Comparison of ENCODE assay signal across 8 mouse cellular contexts in the genomic region with DNA sequence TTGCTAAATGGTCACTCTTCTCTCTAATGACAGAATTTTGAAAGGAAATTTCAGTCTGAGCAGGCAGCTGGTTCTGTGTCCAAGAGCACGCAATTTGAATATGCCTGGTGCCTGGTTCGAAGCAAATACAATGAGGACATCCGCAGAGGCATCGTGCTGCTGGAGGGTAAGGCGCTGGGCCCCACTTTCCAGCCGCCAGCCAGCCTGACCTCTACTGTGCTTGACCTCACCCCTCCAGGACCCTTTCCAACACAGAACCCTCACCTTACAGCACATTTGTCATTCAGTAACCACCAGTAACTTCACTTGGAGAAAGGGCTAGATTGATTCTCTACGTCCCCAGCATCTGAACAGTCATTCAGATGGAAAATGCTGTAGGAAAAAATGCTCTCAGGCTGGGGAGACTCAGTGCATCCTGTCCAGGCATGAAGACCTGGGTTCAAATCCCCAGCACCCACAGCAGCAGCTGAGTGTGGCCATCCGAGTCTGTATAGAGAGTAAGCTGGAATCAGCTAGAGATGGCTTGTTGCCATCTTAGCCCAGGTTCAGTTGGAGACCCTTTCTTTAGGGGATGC. TPM values are rescaled to one million over a fixed set of nuclear protein-coding genes. Genes with fewer than 3 reads are reported as not detected.
DNase-seq lines count a peak whose midpoint lies in the region; ATAC-seq and TF ChIP-seq lines count a peak whose summit lies in the region.

No protein-coding gene starts in this region.

- no peak overlapping the region for H3K27ac ChIP-seq in neural tube, embryonic 11.5 days (ENCODE audit: low read depth, low read length)
- peak overlapping the region; percentile 86 for H3K27ac ChIP-seq in liver, embryonic 14.5 days

- H3K36me3 ChIP-seq in erythroblast, embryonic 14.5 days (ENCODE audit: control insufficient read depth): peaks cover 62% of the 10 kb centered on the region
- H3K36me3 ChIP-seq in neural tube, embryonic 11.5 days (ENCODE audit: control insufficient read depth, insufficient read depth, low read length): peaks cover 14% of the 10 kb centered on the region; the same call in 1 of the 2 replicates
- H3K36me3 ChIP-seq in liver, embryonic 14.5 days (replicated peaks; ENCODE audit: control insufficient read depth, insufficient read depth, low read depth): peaks cover 20% of the 10 kb centered on the region

- peaks cover 77% of the 10 kb centered on the region for H3K4me1 ChIP-seq in erythroblast, embryonic 14.5 days (ENCODE audit: control insufficient read depth)
- H3K4me1 ChIP-seq in neural tube, embryonic 11.5 days (ENCODE audit: control insufficient read depth, insufficient read depth, low read length): peaks cover 11% of the 10 kb centered on the region; the same call in 1 of the 2 replicates
- H3K4me1 ChIP-seq in liver, embryonic 14.5 days (replicated peaks; ENCODE audit: control insufficient read depth in 2 of 2, insufficient read depth in 2 of 2, low read length in 1 of 2): peaks cover 43 to 45% of the 10 kb centered on the region in 2 experiments

- peak overlapping the region; percentile 66 for H3K4me3 ChIP-seq in erythroblast, embryonic 14.5 days (replicated peaks)
- H3K4me3 ChIP-seq in neural tube, embryonic 11.5 days (ENCODE audit: low read depth, low read length): peak overlapping the region; percentile 64
- peak overlapping the region; percentile 80 to 82 for H3K4me3 ChIP-seq in liver, embryonic 14.5 days (ENCODE audit: insufficient read depth in 1 of 2, low read depth in 2 of 2, low read length in 2 of 2)

- no peaks in the 10 kb centered on the region for H3K27me3 ChIP-seq in erythroblast, embryonic 14.5 days (ENCODE audit: control insufficient read depth)
- H3K27me3 ChIP-seq in neural tube, embryonic 11.5 days (ENCODE audit: control insufficient read depth, insufficient read depth, low read length): no peaks in the 10 kb centered on the region
- H3K27me3 ChIP-seq in liver, embryonic 14.5 days (ENCODE audit: control insufficient read depth, insufficient read depth, low read length): no peaks in the 10 kb centered on the region

- DNase-seq in neural tube, embryonic 11.5 days (ENCODE audit: low spot score): peak; percentile 8
- DNase-seq in neural tube, embryonic 10.5 days (ENCODE audit: extremely low spot score, low spot score): no peak
- no peak for DNase-seq in liver, embryonic 14.5 days (ENCODE audit: low read depth in 3 of 3, low spot score in 3 of 3)
- DNase-seq in adrenal gland, adult 18-20 months (ENCODE audit: low spot score in 2 of 2): no peak
- no peak for DNase-seq in Muller cell, postnatal 12 days (ENCODE audit: inconsistent ontology term)
- no peak for DNase-seq in lung, postnatal 10 days

- H3K4me2 ChIP-seq in neural tube, embryonic 11.5 days (ENCODE audit: low read depth): peak overlapping the region; percentile 64
- H3K4me2 ChIP-seq in liver, embryonic 14.5 days (ENCODE audit: low read depth): peak overlapping the region; percentile 90

- no peak for TF ChIP-seq EP300 in liver, embryonic 14.5 days (IDR thresholded peaks at IDR 0.05; ENCODE audit: low read depth)

- H3K9ac ChIP-seq in neural tube, embryonic 11.5 days (ENCODE audit: low read length): peak overlapping the region; percentile 74; the same call in 1 of the 2 replicates
- H3K9ac ChIP-seq in liver, embryonic 14.5 days (replicated peaks): peak overlapping the region; percentile 93

- ATAC-seq in erythroblast, adult 5-6 weeks (replicated peaks; ENCODE audit: low FRiP score, poor library complexity, severe bottlenecking): no peak
- ATAC-seq in neural tube, embryonic 11.5 days (ENCODE audit: insufficient read depth, low FRiP score, low TSS enrichment): no peak
- no peak for ATAC-seq in liver, embryonic 14.5 days (ENCODE audit: insufficient read depth)

- TF ChIP-seq CTCF in liver, embryonic 14.5 days (IDR thresholded peaks at IDR 0.05; ENCODE audit: low read depth): no peak

- WGBS in neural tube, embryonic 11.5 days: 81% methylated on average over 8 of the region's 8 CpGs
- 67% methylated on average over 8 of the region's 8 CpGs for whole genome bisulfite sequencing in liver, embryonic 14.5 days (ENCODE audit: insufficient replicate concordance)

- H3K9me3 ChIP-seq in erythroblast, embryonic 14.5 days (ENCODE audit: control insufficient read depth, low read length): peaks cover 7% of the 10 kb centered on the region; the same call in 1 of the 2 replicates
- no peaks in the 10 kb centered on the region for H3K9me3 ChIP-seq in neural tube, embryonic 11.5 days (ENCODE audit: control insufficient read depth, low read length)
- H3K9me3 ChIP-seq in liver, embryonic 14.5 days (ENCODE audit: control insufficient read depth, low read length): no peaks in the 10 kb centered on the region

RNA-seq across cellular contexts. Expression of a gene that starts 3.4 kb away (rescaled TPM):
- polyA plus RNA-seq in erythroblast, embryonic 14.5 days (2012): 0.03 and 0.04 TPM in 2 replicates
- total RNA-seq in erythroblast, adult 5-6 weeks (2015; ENCODE audit: low replicate concordance): 5.8 and 14.0 TPM in 2 replicates
- total RNA-seq in erythroblast, adult 5-6 weeks (2017; ENCODE audit: low replicate concordance): 11.0 and 19.1 TPM in 2 replicates
- polyA plus RNA-seq in neural tube, embryonic 11.5 days (2014; fragmentation: Nextera tagmentation; extraction: Ambion mirVana): not detected in 2 replicates
- polyA plus RNA-seq in liver, embryonic 14.5 days (2012; rRNA removed): 2.8 and 3.5 TPM in 2 replicates
- 4.2 TPM in 2 replicates for polyA plus RNA-seq in liver, embryonic 14.5 days (2014; fragmentation: Nextera tagmentation; extraction: Ambion mirVana)
- total RNA-seq in adrenal gland, adult 18-20 months (2021): 10 to 100 TPM; 12.7 TPM

RNA-seq across cellular contexts. Expression of a gene that starts 10.0 kb away (rescaled TPM):
- 325 and 364 TPM in 2 replicates for polyA plus RNA-seq in erythroblast, embryonic 14.5 days (2012)
- total RNA-seq in erythroblast, adult 5-6 weeks (2015; ENCODE audit: low replicate concordance): 160 and 175 TPM in 2 replicates
- total RNA-seq in erythroblast, adult 5-6 weeks (2017; ENCODE audit: low replicate concordance): 65.3 and 70.5 TPM in 2 replicates
- polyA plus RNA-seq in neural tube, embryonic 11.5 days (2014; fragmentation: Nextera tagmentation; extraction: Ambion mirVana): 285 and 320 TPM in 2 replicates
- 115 and 154 TPM in 2 replicates for polyA plus RNA-seq in liver, embryonic 14.5 days (2012; rRNA removed)
- polyA plus RNA-seq in liver, embryonic 14.5 days (2014; fragmentation: Nextera tagmentation; extraction: Ambion mirVana): 239 and 242 TPM in 2 replicates
- total RNA-seq in adrenal gland, adult 18-20 months (2021): 100 to 1,000 TPM; 184 to 185 TPM

RNA-seq across cellular contexts. Expression of a gene that starts 23.8 kb away (rescaled TPM):
- polyA plus RNA-seq in erythroblast, embryonic 14.5 days (2012): 1.8 and 3.6 TPM in 2 replicates
- total RNA-seq in erythroblast, adult 5-6 weeks (2015; ENCODE audit: low replicate concordance): 19.2 and 23.0 TPM in 2 replicates
- 20.6 and 36.1 TPM in 2 replicates for total RNA-seq in erythroblast, adult 5-6 weeks (2017; ENCODE audit: low replicate concordance)
- polyA plus RNA-seq in neural tube, embryonic 11.5 days (2014; fragmentation: Nextera tagmentation; extraction: Ambion mirVana): 31.8 and 34.8 TPM in 2 replicates
- polyA plus RNA-seq in liver, embryonic 14.5 days (2012; rRNA removed): 13.8 and 13.9 TPM in 2 replicates
- 7.2 and 7.5 TPM in 2 replicates for polyA plus RNA-seq in liver, embryonic 14.5 days (2014; fragmentation: Nextera tagmentation; extraction: Ambion mirVana)
- 10 to 100 TPM; 68.7 to 72.3 TPM for total RNA-seq in adrenal gland, adult 18-20 months (2021)

RNA-seq across cellular contexts. Expression of a gene that starts 24.8 kb away (rescaled TPM):
- 55.9 and 77.3 TPM in 2 replicates for polyA plus RNA-seq in erythroblast, embryonic 14.5 days (2012)
- 24.4 and 32.2 TPM in 2 replicates for total RNA-seq in erythroblast, adult 5-6 weeks (2015; ENCODE audit: low replicate concordance)
- total RNA-seq in erythroblast, adult 5-6 weeks (2017; ENCODE audit: low replicate concordance): 15.8 and 17.7 TPM in 2 replicates
- 103 and 106 TPM in 2 replicates for polyA plus RNA-seq in neural tube, embryonic 11.5 days (2014; fragmentation: Nextera tagmentation; extraction: Ambion mirVana)
- polyA plus RNA-seq in liver, embryonic 14.5 days (2012; rRNA removed): 25.4 and 29.3 TPM in 2 replicates
- polyA plus RNA-seq in liver, embryonic 14.5 days (2014; fragmentation: Nextera tagmentation; extraction: Ambion mirVana): 46.2 and 51.2 TPM in 2 replicates
- 10 to 100 TPM; 87.2 to 93.5 TPM for total RNA-seq in adrenal gland, adult 18-20 months (2021)

RNA-seq across cellular contexts. Expression of a gene that starts 55.1 kb away (rescaled TPM):
- polyA plus RNA-seq in erythroblast, embryonic 14.5 days (2012): 0.02 and 0.24 TPM in 2 replicates
- 1.7 and 4.8 TPM in 2 replicates for total RNA-seq in erythroblast, adult 5-6 weeks (2015; ENCODE audit: low replicate concordance)
- 0.28 and 1.3 TPM in 2 replicates for total RNA-seq in erythroblast, adult 5-6 weeks (2017; ENCODE audit: low replicate concordance)
- 97.4 and 110 TPM in 2 replicates for polyA plus RNA-seq in neural tube, embryonic 11.5 days (2014; fragmentation: Nextera tagmentation; extraction: Ambion mirVana)
- polyA plus RNA-seq in liver, embryonic 14.5 days (2012; rRNA removed): 1.6 and 2.5 TPM in 2 replicates
- 9.9 and 10.5 TPM in 2 replicates for polyA plus RNA-seq in liver, embryonic 14.5 days (2014; fragmentation: Nextera tagmentation; extraction: Ambion mirVana)
- total RNA-seq in adrenal gland, adult 18-20 months (2021): 10 to 100 TPM; 26.0 to 34.6 TPM
